Mouse (Mus musculus) cerebellum, postnatal 10 days (tissue): ENCODE data around the gene Faap100.

Source experiments
- DNase-seq, 2 experiments: peaks; one replicate each; pipeline ENCODE4 v3.0.0; 2021; ENCODE audit warnings: mixed read lengths in 2 of 2

The Faap100 gene

DNA sequence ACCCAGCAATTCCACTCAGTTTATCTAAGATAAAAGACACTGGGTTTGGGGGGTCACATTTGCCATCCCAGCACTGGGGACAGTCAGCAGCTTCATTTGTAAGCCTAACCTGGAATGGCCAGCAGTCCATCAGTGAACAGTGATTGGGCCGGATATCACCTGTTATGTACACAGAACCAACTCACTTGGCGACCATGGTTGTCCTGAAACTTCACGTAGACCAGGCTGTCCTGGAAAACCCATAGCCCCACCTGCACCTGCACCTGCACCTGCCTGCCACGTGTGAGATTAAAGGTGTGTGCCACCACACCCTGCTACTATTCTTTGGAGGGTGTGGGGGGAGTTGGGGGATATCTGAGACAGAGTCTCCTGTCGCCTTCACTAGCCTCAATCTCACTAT is 59.3 kb downstream of the Faap100 start:
- no peak for DNase-seq
